Mouse (Mus musculus) embryo, embryonic 11.5 days (tissue): ENCODE measurements around the gene Luc7l2.

Experiments
- DNase-seq: peaks from one replicate; pipeline ENCODE4 v3.0.0-alpha.2; 2012; ENCODE audit warnings: low read depth, low spot score

Gene Luc7l2

DNA sequence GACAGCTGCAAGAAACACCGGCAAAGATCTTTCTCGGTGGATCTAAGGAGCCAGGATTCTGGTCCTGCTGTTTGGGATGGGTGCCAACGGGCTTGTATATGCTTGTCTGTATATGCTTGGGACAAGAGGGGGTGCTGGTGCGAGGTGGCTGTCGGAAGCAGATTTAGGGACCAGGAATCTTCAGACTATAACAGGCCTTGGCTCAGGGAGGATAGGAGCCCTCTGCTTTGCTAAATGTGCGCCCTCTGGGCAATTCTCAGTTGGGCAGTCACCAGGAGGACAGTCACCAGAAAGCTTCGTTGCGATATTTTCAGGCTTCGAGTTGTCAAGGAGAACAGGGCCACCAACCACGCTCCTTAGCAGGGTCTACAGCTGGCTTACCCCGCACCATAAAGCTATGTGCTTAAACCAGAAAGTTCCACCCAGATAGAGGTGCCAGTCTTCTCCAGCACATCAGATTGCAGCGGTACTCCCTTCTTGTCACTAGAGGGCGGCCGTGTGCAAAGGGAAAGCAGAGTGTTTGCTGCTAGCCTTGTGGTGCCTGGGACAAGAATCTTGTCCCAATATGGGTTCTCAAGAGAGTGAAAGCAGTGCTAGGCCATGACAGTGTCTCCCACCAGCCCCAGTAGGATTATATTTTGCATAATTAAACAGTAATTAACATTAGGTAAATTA, 99.3 kb downstream of the Luc7l2 start:
- peak; percentile 63 for DNase-seq
